Mouse (Mus musculus) left cerebral cortex, adult 8-10 months (tissue): ENCODE results near the gene Sc5d. TPM values are rescaled to one million over a fixed set of nuclear protein-coding genes. Genes with fewer than 3 reads are reported as not detected.

Source experiments
- DNase-seq, 2 experiments: peaks; one replicate each; pipeline ENCODE4 v3.0.0; 2022; ENCODE audit warnings: low spot score in 2 of 2
- total RNA-seq, 4 experiments: library from RNA; stranded (reverse); gene quantifications; 2 replicates each; pipeline ENCODE4 v1.2.4; 2022

Gene Sc5d
- total RNA-seq, 4 experiments from 2014 or later: 56.7 to 61.3 (median 58.7) TPM

DNA sequence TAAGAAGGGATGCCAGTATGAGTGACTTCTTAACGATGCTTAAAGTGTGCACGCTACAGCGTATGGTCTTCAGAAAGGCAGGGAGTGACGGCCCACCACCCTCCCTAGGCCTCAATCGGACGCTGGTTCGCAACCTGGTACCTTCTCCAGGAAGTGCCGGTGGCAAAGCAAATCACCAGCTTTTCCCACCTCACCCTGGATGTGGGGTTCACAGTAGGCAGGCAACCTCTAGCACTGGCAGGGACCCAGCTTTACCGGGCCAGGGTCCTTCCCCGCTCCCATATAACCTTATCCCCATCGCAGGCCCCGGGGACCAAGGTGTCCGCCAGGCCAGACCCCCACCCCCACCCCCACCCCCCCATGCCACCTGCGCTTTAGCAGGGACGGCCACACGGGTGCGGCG, 346 bp downstream of the Sc5d start:
- peak in 1 of 2 experiments; percentile 11 for DNase-seq

DNA sequence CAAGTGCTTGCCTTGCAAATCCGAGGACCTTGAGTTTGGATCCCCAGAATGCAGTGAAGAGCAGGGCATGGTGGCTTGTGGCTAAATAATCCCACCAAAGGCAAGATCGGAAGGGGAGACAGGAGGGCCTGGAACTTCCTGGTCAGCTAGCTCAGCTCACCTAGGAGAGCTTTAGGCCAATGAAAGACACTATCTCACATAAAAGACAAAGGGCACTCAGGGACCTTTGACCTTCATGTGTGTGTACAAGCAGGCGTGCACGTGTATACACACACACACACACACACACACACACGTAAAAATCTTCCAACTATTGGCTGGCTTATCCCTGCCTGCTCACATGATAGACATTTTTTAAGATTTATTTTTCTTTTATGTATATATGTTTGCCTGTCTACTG, 3.6 kb downstream of the Sc5d start:
- no peak for DNase-seq

DNA sequence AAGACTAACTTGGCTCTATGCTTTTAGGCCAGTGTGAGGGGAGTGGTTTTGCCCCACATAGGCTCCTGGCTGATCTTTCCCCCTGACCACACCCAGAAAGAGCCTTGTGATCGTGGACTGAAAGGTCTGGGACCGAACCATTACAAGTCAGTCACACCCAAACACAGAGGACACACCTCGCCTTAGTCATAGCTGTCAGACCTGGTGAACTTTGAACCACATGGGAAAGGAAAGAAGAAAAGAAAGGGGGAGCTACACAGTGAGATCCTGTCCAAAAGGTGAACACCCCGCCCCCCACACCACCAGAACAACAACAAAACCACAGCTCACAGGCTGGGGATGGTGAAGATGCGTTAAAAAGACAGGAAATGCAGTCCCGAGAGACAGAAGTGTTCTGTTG, 14.9 kb downstream of the Sc5d start:
- no peak for DNase-seq

DNA sequence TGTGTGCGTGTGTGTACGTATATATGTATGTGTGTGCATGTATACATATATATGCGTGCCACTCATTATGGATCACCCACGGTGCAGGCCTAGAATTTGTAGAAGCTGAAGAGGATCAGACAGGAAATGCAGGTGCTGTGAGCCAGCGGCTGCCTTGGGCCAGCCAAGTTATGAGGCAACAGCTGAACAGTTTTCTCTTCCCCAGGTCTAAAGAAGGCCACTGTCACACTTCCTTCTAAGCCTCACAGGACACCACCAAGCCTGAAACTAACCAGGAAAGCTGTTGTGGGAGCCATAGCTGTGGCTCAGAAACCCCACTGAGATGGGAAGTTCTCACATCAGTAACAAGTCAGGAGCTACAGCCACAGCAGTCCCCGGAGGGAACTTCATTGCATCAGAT, 17.4 kb downstream of the Sc5d start:
- DNase-seq: no peak

DNA sequence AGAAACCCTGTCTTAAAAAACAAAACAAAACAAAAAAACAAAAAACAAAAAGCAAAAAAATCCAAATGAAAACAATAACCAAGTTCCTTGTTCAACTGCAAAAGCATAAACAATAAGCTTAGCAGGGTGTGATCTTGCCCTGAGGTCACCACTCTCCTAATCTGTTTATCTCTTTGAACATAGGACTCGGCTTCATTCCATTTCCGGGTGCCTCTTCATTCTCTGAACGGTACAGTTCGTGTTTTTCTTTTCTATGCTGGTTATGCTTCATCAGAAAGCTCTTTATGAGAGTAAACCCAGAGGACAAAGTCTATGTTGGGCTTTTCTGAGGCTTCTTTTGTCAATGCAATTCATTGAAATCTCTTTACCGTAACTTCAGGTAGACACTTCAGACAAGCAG, 19.9 kb downstream of the Sc5d start:
- no peak for DNase-seq

DNA sequence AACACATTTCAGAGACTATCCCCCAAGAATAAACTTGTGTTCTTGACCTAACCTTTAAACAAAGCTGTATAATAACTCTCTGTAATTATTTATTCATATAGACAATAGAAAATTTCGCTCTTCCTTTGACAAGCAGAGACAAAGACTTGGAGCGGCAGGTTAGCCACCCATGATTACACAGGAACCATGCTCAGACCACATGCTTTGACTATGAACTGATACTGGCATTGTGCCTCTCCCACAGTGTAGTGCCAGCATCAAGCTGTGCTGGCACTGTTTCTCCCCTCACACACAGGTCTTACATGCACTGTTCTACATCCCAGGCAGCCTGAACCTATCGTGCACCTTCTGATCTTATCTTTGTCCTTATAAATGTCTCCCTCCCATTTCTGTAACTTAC, 23.0 kb downstream of the Sc5d start:
- no peak for DNase-seq

DNA sequence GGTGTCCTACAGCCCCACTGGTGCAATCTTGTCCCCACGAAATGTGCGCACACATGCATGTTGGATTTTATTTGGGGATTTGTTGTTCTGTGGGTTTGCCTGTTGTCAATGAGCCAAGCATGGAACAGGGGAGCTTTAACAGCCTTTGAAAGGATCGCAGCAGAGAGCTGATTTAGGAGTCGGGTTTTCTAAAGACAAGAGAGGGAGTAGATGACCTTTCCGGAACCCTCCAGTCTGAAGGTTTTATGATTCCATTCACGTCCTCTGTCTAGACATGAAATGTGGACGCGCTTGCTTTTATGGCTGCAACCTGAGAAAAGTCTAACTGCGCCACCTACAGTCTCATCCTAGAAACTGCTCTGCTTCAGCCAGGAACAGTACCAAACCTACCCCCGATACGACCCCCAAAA, 23.5 kb downstream of the Sc5d start:
- DNase-seq: peak; percentile 23 to 25

DNA sequence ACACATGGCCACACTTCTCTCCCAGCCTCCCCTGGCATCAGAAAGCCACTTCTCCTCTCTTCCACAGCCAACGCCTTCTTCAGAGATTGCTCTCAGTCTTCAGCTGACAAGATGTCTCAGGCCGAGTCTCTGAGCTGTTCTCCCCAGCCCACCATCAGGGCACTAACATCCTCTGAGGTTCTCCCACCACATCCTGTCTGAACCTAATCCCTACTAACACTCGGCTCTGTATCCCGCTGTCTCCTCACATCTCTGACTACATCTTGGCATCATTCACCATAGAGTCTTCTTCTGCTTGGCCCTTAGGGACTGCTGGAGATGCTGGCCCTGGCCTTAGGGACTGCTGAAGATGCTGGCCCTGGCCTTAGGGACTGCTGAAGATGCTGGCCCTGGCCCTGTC, 25.2 kb downstream of the Sc5d start:
- no peak for DNase-seq

DNA sequence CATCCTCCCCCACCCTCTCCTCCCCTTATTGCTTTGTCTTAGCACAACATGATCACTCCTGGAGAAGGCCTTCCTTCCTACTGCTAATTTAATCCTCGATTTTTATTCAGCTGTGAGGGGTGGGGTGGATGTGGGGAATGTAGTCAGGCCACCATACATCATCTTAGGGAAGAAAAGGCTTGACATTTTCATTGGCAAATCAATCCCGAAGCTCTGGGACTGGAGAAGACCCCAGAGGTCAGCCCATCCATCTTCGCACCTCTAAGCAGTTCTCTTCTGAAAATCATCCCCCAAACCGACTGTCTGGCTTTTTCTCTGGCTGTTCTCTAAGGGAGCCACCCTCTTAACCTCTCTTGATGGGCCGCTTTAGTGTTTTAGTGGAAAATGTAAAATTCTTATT, 32.9 kb downstream of the Sc5d start:
- no peak for DNase-seq

DNA sequence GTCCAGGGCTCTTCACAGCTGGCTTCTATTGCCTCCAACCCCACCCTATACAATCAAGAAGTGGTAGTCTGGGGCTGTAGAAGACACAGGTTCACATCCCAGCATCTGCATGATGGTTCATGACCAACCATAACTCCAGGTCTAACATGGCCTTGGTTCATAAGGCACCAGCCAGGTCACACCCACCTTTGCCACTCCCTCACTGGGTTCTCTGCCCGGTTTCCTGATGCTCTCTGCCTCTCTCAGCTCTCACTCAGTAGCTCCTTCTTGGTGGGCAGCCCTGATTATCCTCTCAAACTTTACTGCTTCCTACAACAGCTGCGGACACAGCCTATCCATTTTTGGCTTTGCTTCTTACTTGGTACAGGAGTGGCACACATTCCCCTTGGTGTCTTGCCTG, 33.7 kb downstream of the Sc5d start:
- no peak for DNase-seq

DNA sequence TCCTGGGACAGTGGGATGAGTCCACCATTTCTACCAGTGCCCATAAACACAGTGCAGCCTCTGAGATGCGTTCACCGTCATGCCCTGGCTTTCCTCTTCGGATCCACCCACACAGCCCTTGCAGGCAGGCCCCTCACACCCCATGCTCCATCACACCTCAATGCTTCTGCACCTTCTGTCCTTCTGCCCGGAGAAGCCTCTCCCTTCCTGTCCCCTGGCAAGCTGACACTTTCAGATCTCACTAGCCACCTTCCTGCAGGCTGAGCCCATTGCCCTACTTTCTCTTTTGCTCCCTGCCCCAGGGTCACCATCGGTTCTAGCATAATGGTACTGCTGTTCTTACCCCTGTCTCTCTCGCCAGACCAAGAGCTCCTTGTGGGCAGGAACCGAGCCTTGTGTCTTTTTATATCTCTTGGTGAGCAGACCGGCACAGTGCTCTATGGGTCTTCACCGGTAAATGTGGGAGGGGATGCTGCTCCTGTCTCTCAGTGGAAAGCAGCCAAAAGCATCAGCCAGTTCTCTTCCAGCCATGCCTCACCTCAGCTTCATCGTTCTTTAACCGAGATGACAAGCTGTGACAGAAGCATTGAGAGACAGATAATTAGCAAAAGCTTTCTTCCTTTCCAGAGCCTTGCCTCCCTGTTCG, 34.5 kb downstream of the Sc5d start:
- DNase-seq: no peak

DNA sequence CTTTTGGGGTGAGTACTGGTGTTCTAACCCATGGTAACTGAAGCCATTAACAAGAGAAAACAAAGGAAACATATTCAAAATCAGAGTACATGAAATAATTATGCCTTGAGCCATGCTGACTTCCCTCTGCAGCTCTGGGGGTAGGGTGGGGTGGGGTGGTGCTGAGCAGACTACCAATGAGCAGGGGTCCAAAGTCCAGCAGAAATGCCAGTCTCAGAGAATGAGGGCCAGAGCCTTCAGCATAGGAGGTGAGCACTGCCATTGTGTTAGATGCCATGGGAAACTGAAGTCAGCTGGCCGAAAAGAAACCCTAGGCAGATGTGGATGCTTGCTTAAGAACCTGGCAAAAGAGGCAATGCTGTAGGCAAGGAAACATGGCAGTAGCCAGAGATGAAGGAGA, 36.3 kb downstream of the Sc5d start:
- no peak for DNase-seq

DNA sequence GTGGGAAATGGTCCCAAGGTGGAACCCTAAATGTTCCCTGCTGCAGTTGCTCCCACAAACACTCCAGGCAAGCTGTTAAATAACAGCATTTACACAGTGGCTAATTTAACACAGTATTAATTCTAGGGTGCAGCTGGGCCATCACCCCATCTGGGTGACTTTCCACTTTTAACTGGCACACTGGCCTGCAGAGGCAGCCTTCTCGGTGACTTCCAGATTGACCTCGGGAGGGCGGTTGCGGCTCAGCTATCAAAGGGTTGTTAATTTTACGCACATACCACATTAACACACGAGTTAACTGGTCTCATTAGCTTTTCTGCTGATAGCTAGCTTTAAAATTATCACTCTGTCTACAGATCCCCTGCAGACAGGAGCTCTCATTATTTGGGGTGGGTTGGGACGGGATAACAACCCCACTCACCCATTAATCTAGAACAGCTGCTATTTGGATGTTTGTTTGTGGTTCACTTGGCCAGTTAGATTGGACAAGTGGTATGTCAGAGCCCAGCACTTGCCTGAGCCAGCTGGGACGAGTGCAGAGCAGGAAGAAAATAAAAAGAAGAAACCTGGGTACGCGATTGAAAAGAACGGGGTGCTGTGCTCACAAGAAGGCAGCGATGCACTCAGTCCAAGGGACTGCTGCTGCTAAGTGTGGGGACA, 44.9 kb downstream of the Sc5d start:
- DNase-seq: no peak

DNA sequence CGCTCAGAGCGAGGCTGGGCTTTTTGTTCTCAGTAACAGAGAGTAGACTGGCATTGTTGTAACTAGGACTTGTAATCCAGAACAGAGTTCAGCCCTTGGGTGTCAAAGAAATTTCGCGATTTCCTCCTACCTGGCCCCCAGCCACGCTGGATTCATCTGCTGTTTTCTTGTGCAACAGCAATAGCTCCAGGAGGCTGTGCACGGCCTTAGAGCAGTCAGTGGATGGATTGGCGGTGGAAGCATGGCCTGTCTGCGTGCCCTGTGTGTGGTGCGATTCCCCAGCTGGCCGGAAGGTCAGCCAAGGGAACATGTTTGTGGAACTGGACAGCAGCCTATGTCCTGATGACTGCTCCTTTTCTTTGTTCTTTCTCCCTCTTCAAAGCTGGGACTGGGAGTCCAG, 46.4 kb downstream of the Sc5d start:
- no peak for DNase-seq

DNA sequence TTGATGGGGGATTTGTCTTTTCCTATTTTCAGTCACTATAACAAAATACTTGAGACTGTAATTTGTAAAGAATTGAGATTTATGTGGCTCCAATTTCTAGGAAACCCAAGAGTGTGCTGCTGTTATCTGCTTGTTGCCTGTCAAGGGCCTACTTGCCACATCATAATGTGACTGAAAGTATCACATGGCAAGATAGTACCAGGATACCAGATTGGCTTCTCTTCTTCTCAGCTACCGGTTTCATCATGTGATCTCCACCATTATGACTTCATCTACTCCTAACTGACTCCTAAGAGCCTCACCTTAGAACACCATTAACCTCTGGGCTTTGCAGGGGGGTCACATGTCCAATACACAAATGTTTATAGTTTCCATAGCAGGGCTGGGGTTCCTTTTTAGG, 49.9 kb downstream of the Sc5d start:
- no peak for DNase-seq

DNA sequence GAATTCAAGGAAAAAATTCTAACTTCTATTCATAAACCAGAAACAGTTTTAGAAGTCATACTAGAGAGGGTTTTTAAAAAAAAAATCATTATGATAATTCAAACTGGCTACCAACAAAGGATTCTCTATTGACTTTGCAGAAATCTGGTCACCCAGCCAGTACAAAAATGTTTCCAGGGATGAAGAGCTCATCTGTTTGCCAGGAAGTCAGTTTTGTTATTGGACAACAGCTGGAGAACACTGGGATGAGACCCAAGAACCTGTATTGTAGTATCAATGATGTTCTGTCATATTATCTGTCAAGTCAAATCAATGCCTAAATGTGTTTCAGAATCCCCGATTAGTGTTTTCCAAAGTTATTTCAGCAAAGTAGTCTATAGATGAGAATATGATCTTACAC, 50.9 kb downstream of the Sc5d start:
- DNase-seq: no peak

DNA sequence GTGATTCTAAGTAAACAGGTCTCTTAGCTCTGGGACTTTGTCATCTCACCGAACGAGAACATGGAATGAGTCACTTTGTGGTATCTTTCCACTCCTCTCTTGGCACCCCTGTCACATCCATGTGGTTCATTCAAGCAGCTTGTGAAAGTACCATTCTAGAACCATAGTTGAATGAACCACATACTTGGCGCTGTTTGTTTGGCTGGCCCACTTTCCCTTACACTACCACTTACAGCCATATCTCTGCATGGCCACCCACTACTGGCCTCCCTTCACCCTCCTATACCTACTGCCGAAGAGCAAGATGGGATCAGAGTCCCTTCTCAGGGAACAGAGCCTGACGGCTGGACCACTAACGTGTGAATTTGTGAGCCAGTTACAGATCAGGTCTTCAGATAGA, 54.4 kb downstream of the Sc5d start:
- DNase-seq: peak in 1 of 2 experiments; percentile 60

DNA sequence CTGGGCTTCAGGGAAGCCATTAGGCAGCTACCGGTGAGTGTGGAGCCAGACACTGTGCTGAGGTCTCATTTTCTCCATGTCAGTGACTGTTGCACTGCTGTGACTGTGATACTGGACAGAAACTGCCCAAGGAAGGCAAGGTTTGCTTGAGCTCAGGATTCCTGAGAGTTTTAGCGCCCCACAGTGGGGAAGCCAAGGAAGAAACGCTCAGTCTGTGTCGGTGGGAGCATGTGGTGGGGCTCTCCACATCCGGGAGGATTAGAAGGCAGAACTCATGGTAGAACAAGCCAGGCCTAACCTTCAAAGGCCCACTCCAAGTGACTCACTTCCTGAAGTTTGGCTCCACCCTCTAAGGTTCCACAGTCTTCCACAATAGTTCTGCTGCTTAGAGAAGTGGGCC, 55.6 kb downstream of the Sc5d start:
- DNase-seq: no peak

DNA sequence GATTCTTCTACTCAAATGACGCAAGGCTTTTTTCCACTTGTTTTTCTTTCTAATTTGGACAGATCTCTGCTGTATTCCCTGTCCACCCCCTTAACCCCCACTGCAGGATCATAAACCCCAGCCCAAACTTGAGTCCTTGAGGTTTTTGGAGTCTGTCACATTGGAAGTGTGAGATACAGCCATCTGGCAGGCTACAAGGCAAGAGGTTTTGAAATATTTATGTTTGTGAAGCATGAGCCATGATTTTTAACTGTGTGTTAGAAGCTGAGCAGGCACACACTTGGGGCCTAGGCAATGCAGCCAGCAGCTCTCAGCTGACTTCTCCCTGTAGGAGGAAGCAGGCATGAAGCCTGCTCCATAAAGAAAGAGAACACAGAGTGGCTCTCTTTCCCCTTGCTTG, 57.3 kb downstream of the Sc5d start:
- DNase-seq: no peak

DNA sequence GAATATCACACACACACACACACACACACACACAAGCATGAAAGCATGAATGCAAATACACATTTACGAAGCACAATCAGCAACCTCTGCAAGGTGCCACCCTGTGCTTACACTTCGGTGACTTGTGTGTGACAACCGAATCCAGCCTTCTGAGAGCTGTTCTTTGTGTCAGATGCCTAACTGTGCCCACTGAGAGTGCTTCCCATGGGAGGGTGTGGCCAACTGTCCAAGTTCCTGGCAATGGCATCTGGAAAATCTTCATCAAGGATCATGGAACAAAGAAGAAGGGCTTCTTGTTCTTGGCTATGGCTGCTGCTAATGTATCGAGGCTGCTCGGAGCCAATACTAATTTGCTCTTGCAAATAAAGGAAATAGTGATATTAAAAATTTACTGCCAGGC, 61.8 kb downstream of the Sc5d start:
- DNase-seq: no peak
